Mouse (Mus musculus) adrenal gland (tissue): ENCODE results near the gene Rab11fip5.

Experiments
- intact Hi-C: fragments of 180-260 bp; cut with DNase I; formaldehyde crosslinking; loops from one replicate; pipeline ENCODE4 v1.15.1; 2025

Gene Rab11fip5

GRCm38 (mm10) chr6:85374734-85375114 lies 290 bp upstream of the Rab11fip5 start:
- intact Hi-C loops, result no loop called here

- intact Hi-C loops, result no loop called here
Measured at GRCm38 (mm10) chr6:85373066-85373860, 1.2 kb downstream of the Rab11fip5 start.

GRCm38 (mm10) chr6:85372496-85372895 lies 1.9 kb downstream of the Rab11fip5 start:
- intact Hi-C loops, result no loop called here

GRCm38 (mm10) chr6:85371859-85372405 lies 2.5 kb downstream of the Rab11fip5 start:
- intact Hi-C loops, result no loop called here

- intact Hi-C loops, result no loop called here
Measured at GRCm38 (mm10) chr6:85370666-85371430, 3.6 kb downstream of the Rab11fip5 start.

GRCm38 (mm10) chr6:85370041-85370440 lies 4.4 kb downstream of the Rab11fip5 start:
- intact Hi-C loops, result no loop called here

GRCm38 (mm10) chr6:85369181-85369860 lies 5.1 kb downstream of the Rab11fip5 start:
- intact Hi-C loops, result no loop called here

- intact Hi-C loops, result no loop called here
Measured at GRCm38 (mm10) chr6:85368722-85369121, 5.7 kb downstream of the Rab11fip5 start.

- intact Hi-C loops, result no loop called here
Measured at GRCm38 (mm10) chr6:85368166-85368565, 6.3 kb downstream of the Rab11fip5 start.

GRCm38 (mm10) chr6:85366387-85366786 lies 8.0 kb downstream of the Rab11fip5 start:
- intact Hi-C loops, result no loop called here

- intact Hi-C loops, result no loop called here
Measured at GRCm38 (mm10) chr6:85364439-85364838, 10.0 kb downstream of the Rab11fip5 start.

- intact Hi-C loops, result no loop called here
Measured at GRCm38 (mm10) chr6:85363906-85364260, 10.6 kb downstream of the Rab11fip5 start.

- intact Hi-C loops, result no loop called here
Measured at GRCm38 (mm10) chr6:85363231-85363905, 11.1 kb downstream of the Rab11fip5 start.

- intact Hi-C loops, result no loop called here
Measured at GRCm38 (mm10) chr6:85362610-85363009, 11.8 kb downstream of the Rab11fip5 start.

- intact Hi-C loops, result no loop called here
Measured at GRCm38 (mm10) chr6:85360311-85360710, 14.1 kb downstream of the Rab11fip5 start.

- intact Hi-C loops, result no loop called here
Measured at GRCm38 (mm10) chr6:85358877-85359276, 15.6 kb downstream of the Rab11fip5 start.

- intact Hi-C loops, result no loop called here
Measured at GRCm38 (mm10) chr6:85356682-85357465, 17.6 kb downstream of the Rab11fip5 start.

- intact Hi-C loops, result no loop called here
Measured at GRCm38 (mm10) chr6:85355753-85356152, 18.7 kb downstream of the Rab11fip5 start.

GRCm38 (mm10) chr6:85354709-85355108 lies 19.7 kb downstream of the Rab11fip5 start:
- intact Hi-C loops, result no loop called here

- intact Hi-C loops, result no loop called here
Measured at GRCm38 (mm10) chr6:85353706-85354105, 20.7 kb downstream of the Rab11fip5 start.
